Mouse (Mus musculus) monocyte, adult 5-6 weeks (primary cell): ENCODE measurements at regions not wholly inside any gene's neighbourhood (a gene's known extent, or its start where the extent isn't known, plus 50 kb on each side); places are given as distances from the start of the nearest gene placed in this dataset.

Experiments
- ATAC-seq: fragments of 153-309, 156-312 bp; replicated peaks from 2 replicates; pipeline ENCODE4 v1.8.0; 2017; ENCODE audit warnings: mild to moderate bottlenecking; ENCODE audit not compliant: low TSS enrichment, insufficient number of reproducible peaks, severe bottlenecking, poor library complexity, low FRiP score

DNA sequence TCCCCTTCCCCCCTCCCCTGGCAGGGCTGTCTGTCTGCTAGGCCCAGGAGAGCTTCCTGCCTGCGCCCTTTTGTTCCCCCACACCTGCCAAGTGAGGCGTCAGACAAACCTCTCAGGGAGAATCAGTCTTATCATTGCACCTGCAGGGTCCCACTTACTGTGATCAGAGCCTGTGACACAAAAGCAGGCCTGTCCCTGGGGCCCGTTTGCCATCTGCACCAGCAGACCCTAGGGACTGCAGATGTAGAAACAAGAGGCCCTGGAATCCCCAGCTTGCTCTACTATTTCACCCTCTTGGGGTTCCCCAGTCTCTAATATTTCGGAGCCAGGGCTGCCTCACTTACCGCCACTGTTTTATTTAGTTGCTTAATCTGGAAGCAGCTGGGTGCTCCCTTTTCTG is 328.9 kb downstream of the Nuak1 start:
- no peak for ATAC-seq

- no peak for ATAC-seq
Measured at GRCm38 (mm10) chr10:84111909-84112308, 328.5 kb downstream of the Nuak1 start.

- no peak for ATAC-seq
Measured at GRCm38 (mm10) chr10:84119952-84120550, 320.3 kb downstream of the Nuak1 start.

GRCm38 (mm10) chr10:84137019-84137658 is 303.3 kb downstream of the Nuak1 start:
- ATAC-seq, result no peak

DNA sequence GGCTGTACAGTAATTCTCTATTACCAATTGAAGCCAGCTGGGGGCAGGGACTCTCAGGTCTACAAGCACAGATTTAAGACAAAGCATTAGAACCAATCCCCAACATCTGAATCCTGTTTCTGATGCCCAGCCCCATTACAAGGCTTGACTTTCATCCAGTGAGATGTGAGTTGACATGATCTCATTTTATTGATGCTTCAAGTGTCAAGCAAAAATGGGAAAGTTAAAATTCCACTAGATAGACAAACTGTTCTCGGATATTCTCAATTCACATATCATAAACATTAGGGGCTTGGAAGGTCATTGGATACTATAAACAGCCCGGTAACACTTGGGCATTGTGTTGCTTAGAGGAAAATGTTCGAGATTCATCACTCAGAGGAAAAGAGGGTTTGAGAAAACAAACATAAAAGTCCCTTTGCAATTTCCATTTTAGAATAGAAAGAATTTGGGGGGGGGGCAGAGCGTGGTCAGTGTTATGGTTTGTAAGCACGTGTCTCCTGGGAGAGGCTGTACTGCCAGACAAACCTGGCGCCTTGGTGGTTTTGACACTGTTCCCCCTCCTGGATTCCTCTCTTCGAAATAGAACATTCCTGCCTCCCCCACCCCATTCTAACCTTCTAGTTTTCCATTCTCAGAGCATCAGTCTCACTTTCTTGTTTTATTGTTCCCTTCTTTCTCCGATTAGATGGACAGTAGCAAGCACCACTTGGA is 297.5 kb downstream of the Nuak1 start:
- ATAC-seq, result no peak

DNA sequence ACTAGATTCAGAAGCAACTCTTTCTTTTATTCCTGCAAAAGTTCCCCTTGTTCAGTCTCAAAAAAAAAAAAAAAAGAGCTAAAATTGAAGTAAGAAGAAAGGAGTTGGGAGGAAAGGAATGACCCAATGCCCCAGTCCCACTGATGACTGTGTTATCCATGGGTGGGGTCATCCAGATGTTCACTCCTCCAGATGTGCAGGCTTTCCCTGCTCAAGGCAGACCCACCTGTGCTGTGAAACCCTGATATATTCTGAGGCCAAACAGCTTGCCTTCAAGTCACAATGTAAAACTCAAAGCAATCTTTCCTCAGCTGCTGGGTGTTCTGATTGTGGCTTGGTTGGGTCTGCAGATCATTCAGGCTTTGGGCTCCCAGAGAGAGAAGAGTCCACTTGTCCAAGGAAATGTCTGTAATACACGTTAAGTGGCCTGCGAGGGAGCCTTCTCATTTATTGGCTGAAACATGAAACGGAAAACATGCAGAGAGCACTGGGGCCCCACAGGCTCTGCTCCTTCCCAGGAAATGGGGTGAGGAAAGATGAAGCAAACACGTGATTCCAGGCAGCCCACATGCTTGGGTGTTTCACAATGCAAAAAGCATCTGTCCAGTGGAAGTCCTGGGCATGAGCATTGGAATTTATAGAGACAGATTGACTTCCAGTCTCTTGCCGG is 296.6 kb downstream of the Nuak1 start:
- no peak for ATAC-seq

DNA sequence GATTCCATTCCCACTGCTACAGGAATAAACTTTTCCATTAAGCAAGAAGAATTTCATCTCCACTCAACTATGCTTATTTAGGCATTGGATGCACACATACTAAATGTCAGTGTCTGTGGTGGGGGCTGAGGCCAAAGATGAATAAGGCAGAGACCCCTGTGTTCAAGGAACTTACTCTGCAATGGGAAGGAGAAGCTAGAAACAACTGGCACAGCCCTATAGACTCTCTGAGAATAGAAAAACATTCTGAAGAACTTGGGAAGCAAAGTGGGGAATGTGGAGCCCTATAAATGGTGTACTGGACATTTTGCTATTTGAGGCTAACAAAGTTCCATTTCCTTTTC is 296.1 kb downstream of the Nuak1 start:
- no peak for ATAC-seq

GRCm38 (mm10) chr10:84147305-84147984 is 293.0 kb downstream of the Nuak1 start:
- ATAC-seq, result peak; percentile 36; the same call in 1 of the 2 replicates

DNA sequence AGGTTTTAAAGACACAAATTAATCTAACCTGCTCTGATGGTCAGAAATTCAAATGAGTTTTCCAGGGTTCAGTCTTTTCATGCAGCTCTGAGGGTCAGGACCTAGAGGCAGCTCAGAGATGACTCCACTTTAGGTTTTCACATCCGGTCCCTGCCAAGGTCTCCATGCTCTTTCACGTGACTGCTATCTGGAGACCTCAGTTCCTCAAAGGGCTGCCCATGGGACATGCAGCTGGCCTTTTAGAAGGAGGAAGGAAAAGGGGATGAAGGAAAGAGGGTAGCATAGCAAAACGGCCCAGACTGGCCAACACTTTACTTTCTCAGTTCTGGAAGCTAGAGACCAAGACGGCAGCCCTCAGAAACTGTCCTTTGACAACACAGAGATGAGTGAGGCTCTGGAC is 276.6 kb downstream of the Nuak1 start:
- ATAC-seq, result no peak

- no peak for ATAC-seq
Measured at GRCm38 (mm10) chr10:84165832-84166567, 274.4 kb downstream of the Nuak1 start.

- no peak for ATAC-seq
Measured at GRCm38 (mm10) chr10:84166568-84166905, 273.9 kb downstream of the Nuak1 start.

DNA sequence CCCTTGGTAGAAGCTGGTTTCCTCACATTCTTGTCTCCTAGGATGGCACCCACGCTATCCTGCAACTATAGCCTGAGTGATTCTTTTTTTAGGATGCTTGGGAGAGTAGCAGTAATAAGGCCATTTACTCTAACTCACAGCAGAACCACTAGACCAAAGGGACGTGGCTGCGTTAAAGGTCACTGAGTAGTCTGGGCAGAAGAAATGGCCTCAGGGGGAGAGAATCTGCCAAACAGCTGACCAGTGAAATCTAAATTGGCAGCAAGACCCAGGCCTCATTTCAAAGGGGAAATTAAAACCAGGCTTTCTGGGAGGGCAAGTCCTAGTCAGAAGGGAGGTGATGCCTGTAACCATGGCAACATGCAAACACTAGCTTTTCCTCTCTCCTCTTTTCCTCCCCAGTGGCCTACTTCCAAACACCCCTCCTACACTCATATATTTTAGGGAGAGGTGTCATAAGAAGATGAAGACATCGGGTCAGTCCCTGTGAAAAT is 267.5 kb downstream of the Nuak1 start:
- ATAC-seq, result no peak

DNA sequence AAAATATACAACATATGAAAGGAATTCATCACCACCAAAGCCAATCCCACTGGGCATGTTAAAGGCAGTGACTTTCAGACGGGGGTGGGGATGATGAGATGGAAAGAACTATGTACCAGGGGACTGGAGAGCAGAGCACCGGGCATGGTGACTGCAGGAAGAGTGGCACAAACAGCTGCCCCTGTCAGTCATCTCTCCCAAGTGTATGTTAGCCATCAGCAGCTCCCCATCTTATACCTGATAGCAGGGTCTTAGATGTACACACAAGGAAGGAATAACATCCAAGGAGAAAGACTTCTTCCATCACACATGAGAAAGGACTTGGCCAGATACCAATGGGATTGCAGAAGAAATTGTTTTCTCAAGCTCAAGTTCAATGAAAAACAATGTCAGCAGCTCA is 257.2 kb downstream of the Nuak1 start:
- no peak for ATAC-seq

- ATAC-seq, result no peak
Measured at GRCm38 (mm10) chr10:84186466-84186865, 253.9 kb downstream of the Nuak1 start.

- ATAC-seq, result no peak
Measured at GRCm38 (mm10) chr10:84199035-84199434, 241.4 kb downstream of the Nuak1 start.

DNA sequence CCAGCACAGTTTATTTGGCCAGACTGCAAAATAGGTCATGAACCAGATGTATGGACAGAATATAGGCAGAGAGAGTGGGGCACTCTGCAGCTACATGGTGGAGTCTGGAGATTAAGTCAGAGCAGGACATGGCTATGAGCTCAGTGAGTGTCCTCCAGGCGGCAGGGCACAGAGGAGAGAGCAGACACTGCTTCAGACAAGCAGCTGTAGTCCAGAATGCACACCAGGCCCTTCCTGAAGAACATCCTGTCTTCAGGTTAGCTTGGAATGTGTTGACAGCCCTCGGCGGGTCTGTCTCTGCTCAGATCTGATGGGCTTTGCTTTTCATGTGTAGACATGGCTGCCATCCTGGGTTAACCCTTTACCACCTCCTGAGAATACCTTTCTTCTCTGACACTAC is 238.6 kb downstream of the Nuak1 start:
- ATAC-seq, result no peak

GRCm38 (mm10) chr10:84212096-84212785 is 228.2 kb downstream of the Nuak1 start:
- no peak for ATAC-seq

- ATAC-seq, result no peak
Measured at GRCm38 (mm10) chr10:84214812-84215211, 225.6 kb downstream of the Nuak1 start.
